Mouse (Mus musculus) layer of hippocampus, adult 18-20 months (tissue): ENCODE results near the gene Adam23. TPM values are rescaled to one million over a fixed set of nuclear protein-coding genes. Genes with fewer than 3 reads are reported as not detected.

Source experiments
- DNase-seq, 2 experiments: peaks; one replicate each; pipeline ENCODE4 v3.0.0; 2022; ENCODE audit warnings: low spot score in 2 of 2
- long read RNA-seq: library from polyadenylated mRNA; stranded (forward); transcript quantifications from one replicate; pipeline ENCODE4 v2.0.0, GENCODE M21; 2021
- total RNA-seq, 2 experiments: library from RNA; stranded (reverse); gene quantifications; 2 replicates each; pipeline ENCODE4 v1.2.3; 2021

Gene Adam23
- 100 to 1,000 TPM; 118 to 133 TPM for total RNA-seq
- long read RNA-seq, full-length matches to known transcripts = 39 of 70 reads
- long read RNA-seq, partial matches to known transcripts = 26 of 70 reads
- long read RNA-seq, other reads (novel, unspliced or antisense) = 5 of 70 reads

GRCm38 (mm10) chr1:63445656-63446046, at the start of gene Adam23:
TSS of gene Adam23 (plus strand) at chr1:63445891.
- DNase-seq = peak; percentile 80 to 89

GRCm38 (mm10) chr1:63401130-63401529, 44.6 kb upstream of the Adam23 start:
- no peak for DNase-seq

GRCm38 (mm10) chr1:63403601-63404000, 42.1 kb upstream of the Adam23 start:
- peak in 1 of 2 experiments; percentile 44 for DNase-seq

- no peak for DNase-seq
Measured at GRCm38 (mm10) chr1:63408344-63408743, 37.3 kb upstream of the Adam23 start.

GRCm38 (mm10) chr1:63418491-63418890, 27.2 kb upstream of the Adam23 start:
- DNase-seq = no peak

- DNase-seq = no peak
Measured at GRCm38 (mm10) chr1:63430668-63431067, 15.0 kb upstream of the Adam23 start.

- DNase-seq = peak in 1 of 2 experiments; percentile 34
Measured at GRCm38 (mm10) chr1:63431166-63431565, 14.5 kb upstream of the Adam23 start.

GRCm38 (mm10) chr1:63431842-63432241, 13.8 kb upstream of the Adam23 start:
- no peak for DNase-seq

GRCm38 (mm10) chr1:63434052-63434451, 11.6 kb upstream of the Adam23 start:
- no peak for DNase-seq

GRCm38 (mm10) chr1:63437529-63437928, 8.2 kb upstream of the Adam23 start:
- no peak for DNase-seq

GRCm38 (mm10) chr1:63442186-63442585, 3.5 kb upstream of the Adam23 start:
- no peak for DNase-seq

- DNase-seq = no peak
Measured at GRCm38 (mm10) chr1:63442616-63443015, 3.1 kb upstream of the Adam23 start.

- DNase-seq = peak; percentile 44 to 61
Measured at GRCm38 (mm10) chr1:63445149-63445609, 512 bp upstream of the Adam23 start.

GRCm38 (mm10) chr1:63446047-63446704, 485 bp downstream of the Adam23 start:
- peak in 1 of 2 experiments; percentile 41 for DNase-seq

GRCm38 (mm10) chr1:63446721-63447120, 1.0 kb downstream of the Adam23 start:
- DNase-seq = no peak

- no peak for DNase-seq
Measured at GRCm38 (mm10) chr1:63450091-63450490, 4.4 kb downstream of the Adam23 start.

GRCm38 (mm10) chr1:63453332-63453887, 7.7 kb downstream of the Adam23 start:
- no peak for DNase-seq

GRCm38 (mm10) chr1:63457801-63458519, 12.3 kb downstream of the Adam23 start:
- no peak for DNase-seq

- peak in 1 of 2 experiments; percentile 42 for DNase-seq
Measured at GRCm38 (mm10) chr1:63459151-63459550, 13.5 kb downstream of the Adam23 start.

GRCm38 (mm10) chr1:63459926-63460325, 14.2 kb downstream of the Adam23 start:
- DNase-seq = peak; percentile 28 to 72

GRCm38 (mm10) chr1:63464441-63464840, 18.8 kb downstream of the Adam23 start:
- no peak for DNase-seq

- no peak for DNase-seq
Measured at GRCm38 (mm10) chr1:63473272-63473671, 27.6 kb downstream of the Adam23 start.
